Mouse (Mus musculus): Measurements from ENCODE around the gene Gm49361. TPM values are rescaled to one million over a fixed set of nuclear protein-coding genes. Genes with fewer than 3 reads are reported as not detected.
A peak's percentile ranks its signal among the peaks of the same experiment; 100 is the strongest.

Gene Gm49361
- polyA plus RNA-seq, 1 experiment from 2014 or later = not detected

GRCm38 (mm10) chr14:57639153-57639552 lies 106.8 kb downstream of the Gm49361 start:
- no peak for ATAC-seq (ENCODE audit: low FRiP score)
- Histone ChIP-seq H3K27me3 (no peaks in the 10 kb centered on the region), H3K4me2 (no peak overlapping the region), H3K9ac (no peak overlapping the region), H3K36me3 (0 out of 2 replicates have a peak, but pooled peaks cover 4% of the 10 kb centered on the region), H3K9me3 (no peaks in the 10 kb centered on the region), H3K4me3 (no peak overlapping the region), H3K27ac (no peak overlapping the region), H3K4me1 (replicated peaks) (no peaks in the 10 kb centered on the region; the same call in 1 of the 2 replicates)
- whole genome bisulfite sequencing = 96% methylated on average over 3 of the region's 3 CpGs

GRCm38 (mm10) chr14:57634141-57634540 lies 111.8 kb downstream of the Gm49361 start:
- Histone ChIP-seq H3K4me1 (replicated peaks) (peaks cover 3% of the 10 kb centered on the region), H3K9ac (no peak overlapping the region), H3K4me3 (no peak overlapping the region), H3K27me3 (no peaks in the 10 kb centered on the region), H3K9me3 (no peaks in the 10 kb centered on the region), H3K27ac (no peak overlapping the region), H3K36me3 (peaks cover 1% of the 10 kb centered on the region; the same call in 1 of the 2 replicates), H3K4me2 (no peak overlapping the region)
- WGBS = 34% methylated on average over 5 of the region's 5 CpGs
- no peak for ATAC-seq (ENCODE audit: low FRiP score)

DNA sequence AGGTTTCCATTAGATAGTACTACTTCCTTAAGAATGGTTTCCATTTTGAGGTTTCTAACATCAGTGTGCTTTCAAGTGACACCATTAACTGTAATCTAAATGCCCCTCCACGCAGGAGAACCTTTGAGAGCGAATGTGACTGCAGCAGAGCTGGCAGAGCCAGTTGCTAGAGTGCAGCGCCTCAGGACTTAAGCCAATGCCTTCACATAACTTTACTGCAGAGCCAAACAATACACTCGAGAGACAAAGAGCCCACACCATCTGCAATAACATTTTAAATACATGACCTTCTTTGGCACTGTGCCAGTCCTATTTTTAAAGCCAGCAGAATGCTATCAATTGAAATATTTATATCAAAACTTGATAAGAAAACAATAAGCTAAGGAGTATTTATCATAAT lies 116.3 kb downstream of the Gm49361 start:
- no peaks in the 10 kb centered on the region for H3K9me3 ChIP-seq
- no peaks in the 10 kb centered on the region for H3K27me3 ChIP-seq
- H3K36me3 ChIP-seq = peaks cover 33% of the 10 kb centered on the region
- no peak overlapping the region for H3K9ac ChIP-seq
- no peak for ATAC-seq (ENCODE audit: low FRiP score)
- 74% methylated on average over 4 of the region's 4 CpGs for WGBS
- H3K4me2 ChIP-seq = no peak overlapping the region
- no peak overlapping the region for H3K27ac ChIP-seq
- H3K4me1 ChIP-seq (replicated peaks) = peaks cover 3% of the 10 kb centered on the region
- no peak overlapping the region for H3K4me3 ChIP-seq

DNA sequence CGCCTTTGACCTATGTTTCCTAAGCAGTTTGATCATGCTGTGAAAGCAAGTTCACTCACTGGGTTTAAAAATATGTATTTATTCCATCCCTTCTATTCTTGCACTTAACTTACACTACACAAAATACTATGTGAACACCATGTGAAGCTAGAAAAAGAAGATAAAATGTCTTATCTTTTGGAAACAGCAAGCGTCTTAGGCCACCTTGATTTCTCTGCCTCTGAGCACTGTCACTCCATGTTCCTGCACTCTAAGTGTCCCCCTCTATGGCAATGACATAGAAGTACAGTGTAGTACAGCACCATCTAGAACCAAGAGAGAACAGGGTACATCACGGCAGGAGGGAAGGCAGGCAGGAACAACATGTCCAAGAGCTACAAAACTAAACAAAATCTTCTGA lies 123.0 kb downstream of the Gm49361 start:
- Histone ChIP-seq H3K27ac (no peak overlapping the region), H3K4me1 (replicated peaks) (peaks cover 3% of the 10 kb centered on the region; the same call in 1 of the 2 replicates), H3K9me3 (no peaks in the 10 kb centered on the region), H3K4me2 (no peak overlapping the region), H3K4me3 (no peak overlapping the region), H3K27me3 (no peaks in the 10 kb centered on the region), H3K36me3 (peaks cover 21% of the 10 kb centered on the region), H3K9ac (no peak overlapping the region)
- ATAC-seq (ENCODE audit: low FRiP score) = no peak
- WGBS = 90% methylated on average over 3 of the region's 3 CpGs

DNA sequence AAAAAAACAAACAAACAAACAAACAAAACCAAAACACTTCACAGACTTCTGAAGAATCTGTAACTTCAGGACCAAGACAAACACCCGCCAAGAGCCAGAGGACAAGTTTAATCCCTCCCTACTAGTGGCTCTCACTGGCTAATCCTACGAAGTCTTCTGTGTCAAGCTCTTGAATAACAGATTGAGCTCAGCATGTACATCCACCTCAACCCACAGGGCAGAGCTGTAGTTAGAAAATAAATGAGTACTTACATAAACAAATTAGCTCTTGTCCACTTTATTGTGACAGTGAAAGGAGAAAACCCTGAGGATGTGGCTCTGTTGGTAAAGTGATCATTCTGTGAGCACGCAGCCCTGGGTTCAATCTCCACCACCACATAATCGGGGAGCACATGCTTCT lies 124.2 kb downstream of the Gm49361 start:
- H3K27ac ChIP-seq = no peak overlapping the region
- H3K4me2 ChIP-seq = no peak overlapping the region
- no peak for ATAC-seq (ENCODE audit: low FRiP score)
- no peak overlapping the region for H3K4me3 ChIP-seq
- H3K9me3 ChIP-seq = no peaks in the 10 kb centered on the region
- no peaks in the 10 kb centered on the region for H3K27me3 ChIP-seq
- H3K36me3 ChIP-seq = peaks cover 13% of the 10 kb centered on the region
- peaks cover 3% of the 10 kb centered on the region; the same call in 1 of the 2 replicates for H3K4me1 ChIP-seq (replicated peaks)
- 79% methylated on average over 4 of the region's 4 CpGs for WGBS
- H3K9ac ChIP-seq = no peak overlapping the region

DNA sequence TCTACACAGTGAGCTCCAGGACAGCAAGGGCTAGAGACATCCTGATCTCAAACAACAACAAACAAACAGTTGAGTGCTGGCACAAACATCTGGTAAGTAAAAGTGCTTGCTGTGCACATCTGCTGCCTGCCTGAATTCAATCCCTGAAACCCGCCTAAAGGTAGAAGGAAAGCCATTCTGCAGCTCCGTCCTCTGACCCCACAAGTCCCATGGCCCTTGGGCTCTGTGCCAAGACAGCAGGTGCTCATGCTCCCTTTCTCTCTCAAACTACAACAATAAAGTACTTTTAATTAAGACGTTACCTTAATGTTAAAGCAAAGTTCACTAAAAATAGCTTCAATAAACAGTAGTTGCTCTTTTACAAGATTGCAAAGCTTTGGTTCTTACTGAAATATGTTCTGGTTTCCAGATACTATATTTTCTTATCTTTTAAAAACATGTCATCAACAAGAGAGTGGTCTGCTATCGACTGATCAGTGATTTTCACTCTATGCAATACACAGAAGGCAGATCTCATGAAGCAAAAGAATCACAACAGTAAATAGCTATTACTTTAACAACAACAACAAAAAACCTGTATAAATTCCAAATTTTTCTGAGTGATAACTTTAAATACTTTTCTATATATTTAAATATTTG lies 125.2 kb downstream of the Gm49361 start:
- no peaks in the 10 kb centered on the region for H3K27me3 ChIP-seq

GRCm38 (mm10) chr14:57619487-57619886 lies 126.4 kb downstream of the Gm49361 start:
- H3K27me3 ChIP-seq = no peaks in the 10 kb centered on the region
- no peak overlapping the region for H3K9ac ChIP-seq
- H3K9me3 ChIP-seq = no peaks in the 10 kb centered on the region
- H3K27ac ChIP-seq = no peak overlapping the region
- 47% methylated on average over 2 of the region's 2 CpGs for WGBS
- peaks cover 3% of the 10 kb centered on the region; the same call in 1 of the 2 replicates for H3K4me1 ChIP-seq (replicated peaks)
- H3K36me3 ChIP-seq = no peaks in the 10 kb centered on the region; the same call in 1 of the 2 replicates
- H3K4me2 ChIP-seq = no peak overlapping the region
- no peak overlapping the region for H3K4me3 ChIP-seq
- no peak for ATAC-seq (ENCODE audit: low FRiP score)

More for the DNA sequence above, 125.2 kb downstream of the Gm49361 start:
- Histone ChIP-seq H3K9ac (no peak overlapping the region), H3K9me3 (no peaks in the 10 kb centered on the region), H3K4me3 (no peak overlapping the region), H3K27ac (no peak overlapping the region), H3K36me3 (peaks cover 5% of the 10 kb centered on the region), H3K4me1 (replicated peaks) (peaks cover 3% of the 10 kb centered on the region; the same call in 1 of the 2 replicates), H3K4me2 (no peak overlapping the region)
- 56% methylated on average over 4 of the region's 4 CpGs for WGBS
- ATAC-seq (ENCODE audit: low FRiP score) = no peak

- no peak overlapping the region for H3K9ac ChIP-seq
- H3K4me3 ChIP-seq = no peak overlapping the region
- no peaks in the 10 kb centered on the region for H3K27me3 ChIP-seq
- WGBS = 98% methylated on average over 1 of the region's 1 CpGs
- no peak for ATAC-seq (ENCODE audit: low FRiP score)
- H3K4me2 ChIP-seq = no peak overlapping the region
- H3K4me1 ChIP-seq (replicated peaks) = peaks cover 3% of the 10 kb centered on the region; the same call in 1 of the 2 replicates
- no peaks in the 10 kb centered on the region for H3K36me3 ChIP-seq
- H3K27ac ChIP-seq = no peak overlapping the region
- no peaks in the 10 kb centered on the region for H3K9me3 ChIP-seq
These were observed 128.2 kb downstream of the Gm49361 start for GRCm38 (mm10) chr14:57617675-57618074.

GRCm38 (mm10) chr14:57616339-57616965 lies 129.5 kb downstream of the Gm49361 start:
- ATAC-seq (ENCODE audit: low FRiP score) = no peak

DNA sequence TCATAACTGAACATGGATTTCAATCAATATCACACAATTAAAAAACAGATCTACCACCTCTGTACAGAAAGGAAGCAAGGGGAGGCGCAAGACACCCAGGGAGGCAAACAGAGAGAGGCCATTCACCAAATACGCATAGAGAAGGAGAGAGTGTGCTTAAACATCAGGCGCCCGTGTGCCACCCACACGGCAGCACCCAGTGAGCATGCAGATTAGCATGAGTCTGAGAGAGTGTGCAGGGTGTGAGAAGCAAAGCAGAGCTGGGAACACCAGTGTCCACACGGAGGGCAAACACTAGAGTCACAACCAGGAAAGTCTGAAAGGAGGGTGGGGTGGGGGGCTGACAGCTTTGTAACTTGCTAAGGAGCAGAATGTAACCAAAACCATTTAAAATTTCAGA lies 130.1 kb downstream of the Gm49361 start:
- ATAC-seq (ENCODE audit: low FRiP score) = no peak
- no peak overlapping the region for H3K4me2 ChIP-seq
- WGBS = 82% methylated on average over 6 of the region's 6 CpGs
- no peaks in the 10 kb centered on the region for H3K27me3 ChIP-seq
- H3K36me3 ChIP-seq = no peaks in the 10 kb centered on the region
- H3K27ac ChIP-seq = no peak overlapping the region
- H3K4me1 ChIP-seq (replicated peaks) = peaks cover 9% of the 10 kb centered on the region; the same call in 1 of the 2 replicates
- no peak overlapping the region for H3K4me3 ChIP-seq
- H3K9me3 ChIP-seq = no peaks in the 10 kb centered on the region
- H3K9ac ChIP-seq = no peak overlapping the region

More at GRCm38 (mm10) chr14:57616339-57616965, 129.5 kb downstream of the Gm49361 start:
- no peak overlapping the region for H3K4me3 ChIP-seq
- WGBS = 82% methylated on average over 6 of the region's 6 CpGs
- no peak overlapping the region for H3K27ac ChIP-seq
- no peak overlapping the region for H3K4me2 ChIP-seq
- H3K4me1 ChIP-seq (replicated peaks) = peaks cover 4% of the 10 kb centered on the region; the same call in 1 of the 2 replicates
- H3K36me3 ChIP-seq = no peaks in the 10 kb centered on the region
- H3K27me3 ChIP-seq = no peaks in the 10 kb centered on the region
- H3K9ac ChIP-seq = no peak overlapping the region
- H3K9me3 ChIP-seq = no peaks in the 10 kb centered on the region

GRCm38 (mm10) chr14:57611034-57611433 lies 134.9 kb downstream of the Gm49361 start:
- H3K9me3 ChIP-seq = no peaks in the 10 kb centered on the region
- H3K9ac ChIP-seq = no peak overlapping the region
- no peak overlapping the region for H3K4me2 ChIP-seq
- peak overlapping the region; percentile 6; the same call in 1 of the 2 replicates for H3K27ac ChIP-seq
- H3K36me3 ChIP-seq = no peaks in the 10 kb centered on the region
- H3K4me3 ChIP-seq = no peak overlapping the region
- ATAC-seq (ENCODE audit: low FRiP score) = no peak
- peaks cover 17% of the 10 kb centered on the region for H3K4me1 ChIP-seq (replicated peaks)
- H3K27me3 ChIP-seq = no peaks in the 10 kb centered on the region
- WGBS = 59% methylated on average over 2 of the region's 2 CpGs

- Histone ChIP-seq H3K27ac (no peak overlapping the region), H3K4me1 (replicated peaks) (peaks cover 17% of the 10 kb centered on the region), H3K4me3 (no peak overlapping the region), H3K4me2 (no peak overlapping the region), H3K9me3 (no peaks in the 10 kb centered on the region), H3K36me3 (no peaks in the 10 kb centered on the region), H3K9ac (no peak overlapping the region), H3K27me3 (no peaks in the 10 kb centered on the region)
- no peak for ATAC-seq (ENCODE audit: low FRiP score)
- 87% methylated on average over 4 of the region's 4 CpGs for WGBS
These were observed 136.0 kb downstream of the Gm49361 start for GRCm38 (mm10) chr14:57609816-57610329.

Measured in hindbrain, embryonic 13.5 days (tissue).